Mouse (Mus musculus): ENCODE measurements around the gene Gadd45a. TPM values are rescaled to one million over a fixed set of nuclear protein-coding genes. Genes with fewer than 3 reads are reported as not detected.
"Not testable (repeated sequence)": the region's sequence is repeated elsewhere in the genome, so short reads cannot be mapped to it uniquely, and the experiment has no call there.

Gene Gadd45a
- total RNA-seq, 2 experiments from 2014 or later, result 10.1 to 15.4 TPM

DNA sequence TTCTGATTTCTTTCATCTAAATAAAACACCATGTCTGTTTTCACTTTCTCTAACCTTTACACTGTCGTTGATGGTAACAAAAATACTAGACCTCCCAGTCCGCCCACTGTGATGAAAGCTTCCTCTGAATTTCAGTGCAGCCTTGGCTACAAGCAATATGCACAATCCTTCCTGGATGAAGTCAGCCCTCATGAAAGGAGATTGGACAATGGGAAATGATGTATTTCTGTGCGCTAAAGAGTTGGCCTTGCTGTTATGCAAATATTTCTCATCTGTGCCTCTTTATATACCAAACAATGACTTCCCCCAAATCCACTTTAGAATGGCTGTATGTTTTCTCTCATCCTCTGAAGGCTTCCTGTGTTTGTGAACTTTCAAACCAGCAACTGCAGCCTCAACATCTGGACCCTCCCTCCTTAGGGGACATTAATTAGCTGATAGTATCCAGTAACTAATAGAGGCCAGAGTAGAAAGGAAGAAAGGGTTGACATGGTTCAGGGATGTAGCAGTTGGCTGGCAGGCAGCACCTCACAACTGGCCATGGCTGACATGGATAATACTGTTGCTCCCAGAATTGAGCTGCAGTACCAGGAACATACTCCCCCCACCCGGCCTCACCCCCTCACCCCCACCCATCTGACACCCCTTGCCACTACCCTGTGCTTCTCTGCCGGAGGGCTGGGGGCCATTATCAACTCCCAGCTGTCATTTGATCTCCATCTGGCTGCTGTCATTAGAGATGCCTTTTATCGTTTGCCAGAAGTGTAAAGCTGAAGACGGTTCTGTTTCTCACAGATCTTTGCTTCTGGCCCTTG is 11.8 kb upstream of the Gadd45a start:
- DNase-seq (ENCODE audit: low spot score in 2 of 2), result no peak

DNA sequence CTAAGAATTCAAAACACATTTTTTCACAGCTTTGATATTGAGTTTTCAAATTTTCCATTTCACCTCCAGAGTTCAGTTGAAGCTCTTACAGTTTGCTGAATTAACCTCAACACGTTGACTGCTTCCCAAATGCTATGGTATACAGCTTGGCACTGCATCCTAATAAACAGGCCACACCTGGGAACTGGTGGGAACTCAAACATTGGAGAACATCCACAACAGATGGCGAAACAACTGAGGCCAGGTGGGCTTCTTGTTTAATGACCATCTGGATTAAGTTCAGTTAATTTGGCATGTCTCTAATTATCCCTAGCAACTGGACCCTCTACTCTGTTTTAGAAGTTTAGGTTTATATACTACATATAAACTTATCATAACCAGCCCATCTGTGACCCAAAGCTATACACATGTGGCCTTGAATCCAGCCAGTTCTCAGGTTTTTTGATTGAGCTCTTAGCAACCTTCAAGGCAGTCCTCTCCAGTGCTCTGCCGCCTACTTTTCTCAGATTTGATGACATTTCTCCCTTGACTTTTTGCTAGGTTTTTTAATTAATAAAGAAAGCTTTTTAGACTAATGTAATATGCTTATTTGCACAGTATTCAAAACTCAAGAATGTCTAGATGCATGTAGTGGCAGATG is 10.9 kb upstream of the Gadd45a start:
- no peak for DNase-seq (ENCODE audit: low spot score in 2 of 2)

DNA sequence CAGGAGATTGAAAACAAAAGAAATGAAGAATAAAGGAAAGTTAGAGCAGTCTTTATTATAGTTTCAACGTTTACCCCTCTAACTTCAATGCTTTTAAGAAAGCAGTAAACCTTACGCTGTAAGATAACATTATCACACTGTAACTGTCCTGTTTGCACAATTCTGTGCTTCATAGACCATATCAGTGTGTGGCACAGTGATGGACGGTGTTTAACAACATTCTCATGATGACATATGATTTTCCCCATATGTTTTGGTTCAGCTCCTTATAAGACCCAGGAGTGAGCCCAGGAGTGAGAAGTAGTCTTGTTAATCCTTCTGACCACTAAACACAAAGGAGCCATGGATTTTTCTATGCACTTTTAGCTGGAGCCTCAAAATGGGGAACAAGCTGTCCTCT is 9.7 kb upstream of the Gadd45a start:
- DNase-seq (ENCODE audit: low spot score in 2 of 2), result no peak

DNA sequence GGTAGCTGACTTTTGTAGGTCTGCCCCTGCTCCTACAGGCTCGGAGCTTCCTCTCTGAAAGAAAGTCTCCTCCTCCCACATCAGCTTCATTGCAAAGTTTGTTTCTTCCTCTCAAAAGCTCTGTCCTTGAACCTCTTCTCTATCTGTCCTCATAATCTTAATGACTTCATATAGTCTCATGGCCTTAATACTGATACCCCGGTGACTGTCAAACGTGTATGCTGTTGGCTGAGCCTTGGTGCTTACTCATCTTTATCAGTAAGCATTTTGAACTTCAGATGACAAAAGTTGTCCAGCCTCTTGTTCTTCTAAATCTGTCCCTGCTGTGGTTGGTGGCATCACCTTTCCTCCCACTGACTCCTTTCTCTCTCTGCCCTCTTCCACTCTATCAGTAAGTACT is 8.2 kb upstream of the Gadd45a start:
- DNase-seq (ENCODE audit: low spot score in 2 of 2), result no peak

DNA sequence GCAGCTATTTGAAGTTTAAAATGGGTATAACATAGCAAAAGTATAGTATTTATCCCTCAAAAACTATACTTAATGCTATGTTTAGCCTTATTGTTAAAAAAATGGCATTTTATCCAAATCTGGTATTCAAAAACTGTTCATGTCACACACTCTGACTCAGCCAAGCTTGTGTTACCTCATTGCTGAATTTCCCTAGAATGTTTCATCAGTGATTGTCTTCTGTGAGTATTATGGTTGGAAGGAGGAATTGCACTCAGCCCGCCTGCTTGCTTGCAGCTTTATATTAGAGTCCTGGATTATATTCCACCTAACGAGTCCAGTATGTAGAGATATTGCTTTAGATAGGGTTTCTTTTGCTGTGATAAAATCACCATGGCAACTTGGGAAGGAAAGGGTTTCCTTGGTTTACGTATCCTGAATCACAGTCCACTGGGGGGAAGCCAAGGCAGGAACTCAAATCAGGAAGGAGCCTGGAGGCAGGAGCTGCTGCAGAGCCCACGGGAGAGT is 3.7 kb upstream of the Gadd45a start:
- no peak for DNase-seq (ENCODE audit: low spot score in 2 of 2)

DNA sequence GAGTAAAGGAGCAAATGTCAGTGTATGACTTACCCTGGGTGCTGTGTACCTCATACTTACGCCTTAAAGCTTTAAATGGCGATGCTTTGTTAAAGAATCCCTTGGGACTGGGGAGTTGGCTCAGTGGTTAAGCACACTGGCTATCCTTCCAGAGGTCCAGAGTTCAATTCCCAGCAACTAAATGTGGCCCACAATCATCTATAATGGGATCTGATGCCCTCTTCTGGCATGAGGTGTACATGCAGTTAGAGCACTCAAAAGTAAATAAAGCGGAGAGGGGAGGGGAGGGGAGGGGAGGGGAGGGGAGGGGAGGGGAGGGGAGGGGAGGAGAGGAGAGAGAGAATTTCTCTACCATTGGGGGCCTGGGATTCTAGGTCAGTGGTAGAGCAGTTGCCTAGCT is 1.7 kb upstream of the Gadd45a start:
- no peak for DNase-seq (ENCODE audit: low spot score in 2 of 2)

DNA sequence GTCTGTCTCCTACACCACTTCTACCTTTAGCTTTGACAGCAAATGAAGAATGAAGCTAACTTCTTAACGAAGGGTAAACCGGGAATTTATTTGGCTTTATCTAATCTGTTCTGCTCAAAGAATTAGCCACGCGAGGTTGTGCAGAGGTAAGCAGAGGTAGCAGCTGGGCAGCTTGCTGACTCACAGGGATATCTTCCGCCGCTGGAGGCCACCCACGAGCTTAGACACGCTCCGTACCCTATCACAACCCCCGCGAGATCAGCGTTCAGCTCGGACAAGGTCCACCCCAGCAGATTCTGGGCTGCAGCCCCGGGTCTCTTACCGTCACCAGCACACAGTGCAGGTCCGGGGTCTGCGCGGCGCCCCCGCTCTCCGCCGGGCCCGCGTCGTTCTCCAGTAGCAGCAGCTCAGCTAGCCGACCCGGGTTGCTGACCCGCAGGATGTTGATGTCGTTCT is 873 bp downstream of the Gadd45a start:
- DNase-seq (ENCODE audit: low spot score in 2 of 2), result peak; percentile 65 to 76

DNA sequence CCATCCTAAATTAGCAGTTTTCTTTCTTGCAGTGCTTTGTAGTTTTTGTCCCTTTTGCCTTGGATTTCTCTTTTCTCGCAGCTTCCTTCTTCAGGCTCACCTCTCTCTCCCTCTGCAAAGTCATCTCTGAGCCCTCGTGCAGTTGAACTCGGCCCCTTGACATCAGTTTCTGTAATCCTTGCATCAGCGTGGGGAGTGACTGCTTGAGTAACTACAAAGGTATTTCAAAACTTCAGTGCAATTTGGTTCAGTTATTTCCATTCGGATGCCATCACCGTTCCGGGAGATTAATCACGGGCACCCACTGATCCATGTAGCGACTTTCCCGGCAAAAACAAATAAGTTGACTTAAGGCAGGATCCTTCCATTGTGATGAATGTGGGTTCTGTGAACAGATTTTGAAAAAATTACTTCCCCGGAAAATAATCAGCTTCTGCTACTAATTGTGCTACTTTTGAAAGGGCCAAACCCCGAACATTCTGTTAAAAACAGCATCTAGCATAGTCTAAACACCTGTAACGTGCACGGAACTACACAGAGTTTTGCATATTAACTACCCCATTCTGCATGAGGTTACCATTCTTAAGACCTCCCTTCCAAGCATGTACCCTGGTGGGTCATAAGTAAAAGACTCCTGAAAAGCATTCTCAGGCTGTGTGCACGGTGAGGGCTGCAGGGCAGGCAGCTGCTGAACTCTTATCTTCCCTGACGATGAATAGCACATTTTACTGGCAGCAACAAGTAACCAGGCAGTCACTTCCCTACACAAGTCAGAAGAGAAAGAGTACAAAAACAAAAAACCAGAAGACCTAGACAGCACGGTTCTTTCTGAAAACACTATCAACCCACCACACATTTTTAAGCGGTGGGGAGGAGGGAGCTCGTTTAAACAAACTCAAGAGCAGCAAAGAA is 1.6 kb downstream of the Gadd45a start:
- no peak for DNase-seq (ENCODE audit: low spot score in 2 of 2)

DNA sequence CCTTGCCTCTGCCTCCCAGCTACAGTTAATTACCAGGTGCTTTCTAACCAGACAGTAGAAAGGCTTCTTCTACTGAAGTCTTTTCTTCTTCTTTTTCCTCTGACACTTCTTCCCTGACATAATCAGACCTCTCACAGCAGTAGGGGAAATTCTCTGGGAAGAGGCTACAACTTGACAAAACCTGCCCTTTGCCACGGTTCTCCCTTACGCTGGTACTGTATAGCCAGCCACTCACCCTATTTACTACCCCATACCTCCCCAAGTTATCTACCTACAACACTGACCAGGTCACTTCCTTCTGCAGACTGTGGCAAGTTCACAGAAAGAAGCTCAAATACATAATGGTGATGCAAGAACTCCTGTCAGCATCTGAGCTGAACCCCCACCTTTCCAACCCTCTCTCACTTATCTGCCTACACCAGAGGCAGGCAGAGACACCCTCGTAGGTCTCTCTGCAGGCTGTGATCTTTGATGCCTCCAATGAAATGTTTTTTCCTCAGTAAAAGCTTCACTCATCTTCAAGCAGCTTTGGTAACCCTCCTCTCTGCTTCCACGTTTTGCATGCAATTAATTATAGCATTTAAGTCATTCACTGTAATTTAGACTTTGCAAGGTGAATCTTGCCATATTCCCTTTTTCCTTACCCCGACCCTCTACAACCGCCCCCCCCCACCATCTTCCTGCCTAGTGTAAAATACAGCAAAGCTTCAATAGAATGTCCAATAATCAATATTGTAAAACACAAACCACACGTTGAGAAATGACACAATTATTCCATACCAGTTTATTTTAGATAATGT is 2.7 kb downstream of the Gadd45a start:
- DNase-seq (ENCODE audit: low spot score in 2 of 2), result no peak

DNA sequence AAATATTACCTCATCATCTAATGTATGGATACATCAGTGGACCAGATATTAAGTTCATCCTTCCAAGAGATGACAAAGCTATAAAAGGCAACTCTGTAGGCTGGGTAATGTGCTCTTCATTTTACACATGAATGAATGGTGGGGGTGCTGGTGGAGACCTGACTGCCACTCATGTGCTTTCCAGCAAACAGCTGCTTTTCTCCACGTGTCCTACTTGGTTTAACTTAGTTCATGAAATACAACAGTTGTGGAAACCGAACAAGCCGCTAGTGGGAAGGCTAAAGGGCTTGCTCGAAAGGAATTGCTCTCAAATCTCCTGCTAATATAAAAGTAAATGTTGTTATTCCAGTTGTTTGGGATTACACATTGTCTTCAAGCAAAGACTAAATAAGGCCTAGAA is 3.7 kb downstream of the Gadd45a start:
- no peak for DNase-seq (ENCODE audit: low spot score in 2 of 2)

DNA sequence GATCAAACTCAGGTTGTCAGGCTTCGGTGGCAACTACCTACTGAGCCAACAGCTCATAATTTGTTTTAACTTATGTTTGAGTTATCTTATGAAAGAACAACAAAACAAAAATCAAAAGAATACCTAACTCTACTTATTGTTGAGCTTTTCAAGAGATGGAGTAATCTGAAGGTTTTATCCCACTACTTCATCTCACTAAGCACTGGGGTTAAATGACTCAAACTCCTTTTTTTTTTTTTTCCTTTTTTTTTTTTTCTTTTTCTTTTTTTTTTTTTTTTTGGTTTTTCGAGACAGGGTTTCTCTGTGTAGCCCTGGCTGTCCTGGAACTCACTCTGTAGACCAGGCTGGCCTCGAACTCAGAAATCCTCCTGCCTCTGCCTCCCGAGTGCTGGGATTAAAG is 4.3 kb downstream of the Gadd45a start:
- DNase-seq (ENCODE audit: low spot score in 2 of 2), result not testable (repeated sequence)

DNA sequence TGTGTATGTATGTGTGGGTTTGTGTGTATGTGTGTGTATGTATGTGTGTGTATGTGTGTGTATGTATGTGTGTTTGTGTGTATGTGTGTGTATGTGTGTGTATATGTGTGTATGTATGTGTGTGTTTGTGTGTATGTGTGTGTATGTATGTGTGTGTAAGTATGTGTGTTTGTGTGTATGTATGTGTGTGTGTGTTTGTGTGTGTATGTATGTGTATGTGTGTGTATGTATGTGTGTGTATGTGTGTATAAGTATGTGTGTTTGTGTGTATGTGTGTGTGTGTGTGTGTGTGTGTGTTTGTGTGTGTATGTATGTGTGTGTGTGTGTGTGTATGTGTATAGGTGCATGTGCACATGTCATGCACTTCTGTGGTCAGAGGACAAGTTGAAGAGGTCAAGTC is 4.7 kb downstream of the Gadd45a start:
- DNase-seq (ENCODE audit: low spot score in 2 of 2), result not testable (repeated sequence)

DNA sequence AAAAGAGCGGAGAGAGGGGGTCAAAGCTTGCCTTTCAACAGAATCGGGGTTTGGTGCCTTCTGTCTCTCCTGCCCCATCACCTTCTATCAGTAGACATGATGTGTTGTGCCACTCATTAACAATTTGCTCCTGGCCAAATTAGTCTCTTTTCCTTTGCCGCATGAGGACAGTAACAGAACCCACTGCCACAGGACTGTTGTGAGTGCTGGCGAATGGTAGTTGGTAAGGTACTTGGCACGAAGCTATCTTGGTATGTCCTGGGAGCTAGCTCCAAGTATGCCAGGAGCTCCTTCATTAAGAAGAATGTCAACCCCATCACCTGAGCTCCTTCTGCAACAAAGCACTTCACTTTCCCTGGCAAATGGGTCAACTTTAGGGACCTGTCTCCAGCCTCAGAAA is 6.4 kb downstream of the Gadd45a start:
- no peak for DNase-seq (ENCODE audit: low spot score in 2 of 2)

DNA sequence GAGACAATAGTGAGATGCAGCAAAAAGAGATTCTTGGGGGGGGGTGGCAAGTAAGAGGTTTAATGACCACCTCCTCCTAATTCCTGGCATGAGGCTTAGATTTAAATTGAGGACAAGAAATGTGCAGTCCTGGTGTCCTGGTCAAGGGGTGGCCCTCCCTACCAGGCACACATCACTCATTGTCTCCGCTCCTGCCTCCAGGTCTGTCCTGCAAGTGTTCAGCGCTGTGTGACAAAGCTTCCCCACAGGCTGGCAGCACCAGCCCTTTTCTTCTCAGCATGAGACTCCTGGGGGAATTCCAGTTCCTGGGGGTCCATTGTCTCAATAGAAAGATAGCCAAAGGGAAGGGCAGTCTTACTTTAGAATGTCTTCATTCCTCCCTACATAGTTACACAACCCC is 6.8 kb downstream of the Gadd45a start:
- no peak for DNase-seq (ENCODE audit: low spot score in 2 of 2)

DNA sequence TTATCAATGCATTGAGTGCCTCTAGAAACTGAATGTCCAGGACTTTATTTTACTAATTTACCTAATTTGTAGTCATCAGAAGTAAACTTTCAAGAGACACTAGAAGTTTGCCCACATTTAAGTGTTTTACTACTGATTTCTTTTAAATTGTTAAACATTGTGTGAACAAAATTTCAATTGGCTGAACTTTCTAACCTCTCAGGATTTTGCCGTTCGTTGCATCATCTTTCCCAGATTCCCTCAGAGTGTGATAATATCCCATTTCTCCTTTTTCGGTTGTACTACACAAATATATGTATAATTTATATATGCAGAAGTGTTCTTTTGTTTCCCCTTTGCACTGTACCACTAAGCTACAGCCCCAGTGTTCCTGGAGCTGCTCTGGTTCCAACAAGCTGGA is 7.3 kb downstream of the Gadd45a start:
- DNase-seq (ENCODE audit: low spot score in 2 of 2), result no peak

DNA sequence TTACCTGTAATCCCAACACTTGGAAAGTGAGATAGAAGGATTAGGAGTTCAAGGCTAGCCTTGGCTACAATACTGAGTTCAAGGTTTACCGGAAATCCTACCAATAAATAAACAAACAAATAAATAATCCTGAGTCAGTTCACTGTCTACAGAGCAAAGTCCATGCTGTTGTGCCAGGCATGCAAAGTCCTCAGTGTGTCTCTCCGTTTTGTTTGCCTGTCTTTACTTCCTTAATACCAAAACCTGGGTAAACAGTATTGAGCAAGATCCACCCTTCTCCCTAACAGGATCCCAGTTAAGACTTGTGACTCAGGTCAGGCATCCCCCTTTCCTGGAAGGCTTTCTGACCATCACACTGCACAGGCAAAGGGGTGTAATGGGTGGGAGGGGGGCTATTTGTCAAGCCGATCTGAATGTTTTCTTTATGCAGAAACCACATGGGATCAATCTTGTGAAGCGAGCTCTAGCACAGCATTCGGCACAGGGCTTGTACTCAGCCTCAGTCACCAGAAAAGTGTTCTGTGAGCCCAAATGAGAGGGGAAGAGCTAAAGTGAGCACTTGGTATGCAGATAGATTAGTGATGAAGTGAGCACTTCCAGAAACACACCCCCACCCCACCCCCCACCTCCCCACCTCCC is 7.8 kb downstream of the Gadd45a start:
- DNase-seq (ENCODE audit: low spot score in 2 of 2), result no peak

DNA sequence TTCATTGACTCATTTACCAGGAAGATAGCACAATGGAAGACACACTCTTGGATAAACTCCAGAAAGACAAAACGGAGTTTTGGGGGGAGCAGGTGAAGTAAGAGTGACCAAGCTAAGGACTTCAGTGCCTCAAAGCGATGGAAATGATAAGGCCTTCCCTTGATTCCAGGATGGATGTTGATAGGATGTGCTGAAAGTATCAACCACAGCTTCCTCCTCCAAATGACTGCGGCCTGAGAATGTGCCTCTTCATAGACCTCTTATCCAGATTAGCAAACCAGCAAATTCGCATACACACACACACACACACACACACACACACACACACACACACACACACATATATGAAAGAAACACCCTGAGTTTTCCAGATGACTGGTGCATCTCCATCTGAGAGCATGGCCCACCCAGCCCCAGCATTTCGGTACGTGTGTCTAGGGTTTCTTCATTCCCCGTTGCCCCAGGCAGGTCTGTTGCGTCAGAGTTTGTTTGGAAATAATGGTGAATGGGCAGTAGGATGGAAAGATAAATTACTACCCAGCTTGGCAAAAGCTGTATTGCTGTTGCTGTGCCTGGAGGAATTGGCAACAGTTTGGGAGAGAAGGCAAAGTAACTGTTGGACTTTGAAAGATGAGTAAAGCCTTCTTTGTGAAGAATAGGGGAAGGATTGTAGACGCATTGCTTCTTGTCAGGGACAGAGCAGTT is 9.7 kb downstream of the Gadd45a start:
- no peak for DNase-seq (ENCODE audit: low spot score in 2 of 2)

DNA sequence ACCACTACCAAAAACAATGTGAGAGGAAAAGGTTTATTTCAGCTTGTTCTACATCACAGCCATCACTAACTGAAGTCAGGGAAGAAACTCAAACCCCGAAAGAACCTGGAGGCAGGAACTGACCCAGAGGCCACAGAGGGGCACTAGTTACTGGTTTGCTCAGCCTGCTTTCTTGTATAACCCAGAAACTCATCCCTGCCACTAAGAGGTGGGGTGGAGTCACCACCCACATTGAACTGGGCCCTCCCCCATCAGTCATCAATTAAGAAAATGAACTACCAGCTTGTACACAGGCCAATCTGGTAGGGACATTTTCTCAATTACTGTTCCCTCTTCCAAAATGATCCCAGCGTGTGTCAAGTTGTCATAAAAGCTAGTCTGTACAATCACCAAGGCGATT is 10.6 kb downstream of the Gadd45a start:
- no peak for DNase-seq (ENCODE audit: low spot score in 2 of 2)

DNA sequence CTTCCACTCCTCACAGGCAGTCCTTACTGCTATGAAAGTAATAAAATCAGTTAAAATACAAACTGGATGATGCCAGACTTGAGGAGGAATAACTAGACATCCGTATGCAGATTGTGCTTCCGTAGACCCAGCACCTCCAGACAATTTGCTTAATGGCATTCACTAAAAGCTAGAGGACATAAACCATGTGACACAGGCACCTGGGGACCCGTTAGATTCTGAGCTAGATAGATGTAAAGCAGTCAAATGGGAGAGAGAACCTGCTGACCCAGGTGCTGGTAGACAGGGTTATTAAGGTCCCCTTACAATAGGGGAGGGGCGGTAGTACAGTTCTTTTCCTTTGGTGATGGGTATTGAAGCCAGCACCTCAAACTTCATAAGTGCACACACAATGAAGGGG is 13.5 kb downstream of the Gadd45a start:
- no peak for DNase-seq (ENCODE audit: low spot score in 2 of 2)

DNA sequence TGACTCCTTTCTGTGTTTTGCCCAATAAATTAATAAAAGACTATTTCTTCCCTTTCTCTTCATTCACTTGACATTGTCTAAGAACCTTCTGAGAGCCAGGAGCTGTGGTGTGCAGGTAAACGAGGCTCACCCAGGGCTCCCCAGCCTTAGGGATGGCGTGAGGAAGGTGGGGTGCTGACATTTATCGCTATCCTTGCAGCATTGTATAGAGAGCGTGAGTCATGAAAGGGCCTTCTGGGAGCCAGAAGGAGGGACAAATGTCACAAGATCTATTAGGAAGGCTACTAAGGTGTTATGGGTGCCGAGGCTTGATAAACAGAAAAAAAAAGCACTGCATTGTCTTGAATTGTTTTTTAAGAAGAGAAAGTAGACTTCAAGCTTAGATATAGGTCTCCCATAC is 15.9 kb downstream of the Gadd45a start:
- no peak for DNase-seq (ENCODE audit: low spot score in 2 of 2)
